Mouse (Mus musculus): ENCODE measurements around the gene Pcnx2.

DNA sequence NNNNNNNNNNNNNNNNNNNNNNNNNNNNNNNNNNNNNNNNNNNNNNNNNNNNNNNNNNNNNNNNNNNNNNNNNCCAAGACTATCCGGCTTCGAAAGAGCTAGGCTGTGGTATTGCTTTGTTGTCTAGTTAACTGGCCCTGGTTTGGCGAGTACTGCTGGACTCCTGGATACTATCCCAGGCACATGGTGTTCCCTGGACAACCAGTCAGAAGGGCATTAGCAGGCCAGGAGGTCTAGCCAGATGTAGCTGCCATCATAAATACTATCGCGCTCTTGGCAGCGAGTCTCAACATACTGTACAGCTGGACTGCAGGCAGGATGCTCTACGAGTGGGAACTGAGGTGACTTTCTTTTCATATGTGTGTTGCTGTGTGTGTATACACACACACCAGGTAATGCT is 175.4 kb downstream of the Pcnx2 start:
- TF ChIP-seq CTCF (conservative IDR thresholded peaks at IDR 0.05 in 1 of 2, IDR thresholded peaks at IDR 0.05 in 1 of 2; ENCODE audit: low read depth in 2 of 2, low read length in 2 of 2) (no peak), GABPA (IDR thresholded peaks at IDR 0.05; ENCODE audit: insufficient replicate concordance, low read depth, low read length) (no peak), MYC (IDR thresholded peaks at IDR 0.05; ENCODE audit: low read depth, low read length) (no peak), CHD2 (IDR thresholded peaks at IDR 0.05; ENCODE audit: low read length) (no peak), TCF12 (IDR thresholded peaks at IDR 0.05; ENCODE audit: low read depth, low read length) (no peak), ELF1 (IDR thresholded peaks at IDR 0.05; ENCODE audit: low read depth, low read length) (no peak), ZNF384 (IDR thresholded peaks at IDR 0.05; ENCODE audit: low read depth, low read length) (no peak), E2F4 (IDR thresholded peaks at IDR 0.05; ENCODE audit: insufficient replicate concordance, low read depth, low read length) (no peak)
